Mouse (Mus musculus) lung, embryonic 16.5 days (tissue): ENCODE results near the gene Ybx2. TPM values are rescaled to one million over a fixed set of nuclear protein-coding genes. Genes with fewer than 3 reads are reported as not detected.

Source experiments
- ATAC-seq: fragments of 200-750 bp; cut with Nextera tagmentation; 2 replicates; pipeline ENCODE4 v1.8.0; 2017; ENCODE audit warnings: low read depth, mild to moderate bottlenecking, moderate library complexity
- H3K27ac ChIP-seq: fragments of 300-500 bp; sonication (generic); 2 replicates; pipeline ENCODE4 v1.5.1; 2014; ENCODE audit warnings: mild to moderate bottlenecking, control low read depth, low read length
- H3K27me3 ChIP-seq: fragments of 300-500 bp; sonication (generic); 2 replicates; pipeline ENCODE4 v1.6.1; 2014; ENCODE audit warnings: low read depth, low read length, mixed read lengths; ENCODE audit not compliant: control insufficient read depth, insufficient read depth
- H3K36me3 ChIP-seq: fragments of 300-500 bp; sonication (generic); 2 replicates; pipeline ENCODE4 v1.6.1; 2014; ENCODE audit warnings: low read length; ENCODE audit not compliant: control insufficient read depth, insufficient read depth
- H3K4me1 ChIP-seq: fragments of 300-500 bp; sonication (generic); replicated peaks from 2 replicates; pipeline ENCODE4 v1.6.1; 2014; ENCODE audit warnings: low read length, mixed read lengths; ENCODE audit not compliant: control insufficient read depth, insufficient read depth
- H3K4me2 ChIP-seq: fragments of 300-500 bp; sonication (generic); 2 replicates; pipeline ENCODE4 v1.6.1; 2014; ENCODE audit warnings: low read depth, low read length, control low read depth
- H3K4me3 ChIP-seq: fragments of 300-500 bp; sonication (generic); 2 replicates; pipeline ENCODE4 v1.5.1; 2014; ENCODE audit warnings: mild to moderate bottlenecking, low read length, control low read depth
- H3K9ac ChIP-seq: fragments of 300-500 bp; sonication (generic); 2 replicates; pipeline ENCODE4 v1.6.1; 2014; ENCODE audit warnings: low read length, control low read depth
- H3K9me3 ChIP-seq: fragments of 300-500 bp; sonication (generic); 2 replicates; pipeline ENCODE4 v1.6.1; 2016; ENCODE audit warnings: low read length; ENCODE audit not compliant: control insufficient read depth
- WGBS: fragments of 180-500 bp; shearing (Covaris S2); extraction: QIAGEN DNeasy Blood & Tissue Kit; methylation state at CpG from one replicate; pipeline ENCODE4 v1.1.7; 2014; 5-methylcytosine and 5-hydroxymethylcytosine counted together
- polyA plus RNA-seq: library from polyadenylated mRNA; unstranded; fragments of >200 nt; fragmentation: Nextera tagmentation; extraction: Ambion mirVana; gene quantifications from 2 replicates; pipeline ENCODE4 v1.2.1, GENCODE M21; 2015

The Ybx2 gene
- 2.7 and 4.9 TPM in 2 replicates for polyA plus RNA-seq

- peaks cover 20% of the 10 kb centered on the region for H3K4me1 ChIP-seq
- H3K27ac ChIP-seq: no peak within 1 kb of the TSS
- peak within 1 kb of the TSS; percentile 100 for H3K4me2 ChIP-seq
- H3K27me3 ChIP-seq: peaks cover 19% of the 10 kb centered on the region
- peak; percentile 84 for ATAC-seq
- WGBS: 2% methylated on average over 44 of the region's 62 CpGs
- H3K4me3 ChIP-seq: peak within 1 kb of the TSS; percentile 56
- H3K9ac ChIP-seq: peak within 1 kb of the TSS; percentile 64
- H3K9me3 ChIP-seq: no peaks in the 10 kb centered on the region
- H3K36me3 ChIP-seq: no peaks in the 10 kb centered on the region
Observed at GRCm38 (mm10) chr11:69935137-69935879, at the start of gene Ybx2. Ybx2 (plus strand) TSS chr11:69935796.

GRCm38 (mm10) chr11:69886907-69887635, 48.5 kb upstream of the Ybx2 start:
- peak; percentile 18; the same call in 1 of the 2 replicates for ATAC-seq
- Histone ChIP-seq H3K9ac (no peak overlapping the region), H3K4me1 (peaks cover 11% of the 10 kb centered on the region), H3K4me3 (no peak overlapping the region), H3K27ac (no peak overlapping the region), H3K9me3 (no peaks in the 10 kb centered on the region), H3K36me3 (no peaks in the 10 kb centered on the region), H3K4me2 (no peak overlapping the region), H3K27me3 (no peaks in the 10 kb centered on the region)
- 53% methylated on average over 8 of the region's 8 CpGs for WGBS

GRCm38 (mm10) chr11:69891482-69891881, 44.1 kb upstream of the Ybx2 start:
- H3K27ac ChIP-seq: no peak overlapping the region
- no peak overlapping the region for H3K4me3 ChIP-seq
- ATAC-seq: peak; percentile 53; the same call in 1 of the 2 replicates
- H3K9me3 ChIP-seq: no peaks in the 10 kb centered on the region
- H3K4me2 ChIP-seq: no peak overlapping the region
- no peaks in the 10 kb centered on the region for H3K36me3 ChIP-seq
- no peaks in the 10 kb centered on the region for H3K27me3 ChIP-seq
- H3K4me1 ChIP-seq: peaks cover 8% of the 10 kb centered on the region
- no peak overlapping the region for H3K9ac ChIP-seq
- WGBS: 34% methylated on average over 4 of the region's 4 CpGs

- no peaks in the 10 kb centered on the region for H3K27me3 ChIP-seq
- no peak overlapping the region for H3K9ac ChIP-seq
- no peaks in the 10 kb centered on the region for H3K36me3 ChIP-seq
- 63% methylated on average over 5 of the region's 5 CpGs for WGBS
- no peak overlapping the region for H3K4me2 ChIP-seq
- no peak overlapping the region for H3K4me3 ChIP-seq
- H3K4me1 ChIP-seq: peaks cover 14% of the 10 kb centered on the region
- H3K27ac ChIP-seq: no peak overlapping the region
- ATAC-seq: 0 out of 2 replicates have a peak, but pooled peaks have one; percentile 30
- no peaks in the 10 kb centered on the region for H3K9me3 ChIP-seq
Observed at GRCm38 (mm10) chr11:69894671-69895070, 40.9 kb upstream of the Ybx2 start.

GRCm38 (mm10) chr11:69895291-69895690, 40.3 kb upstream of the Ybx2 start, which contains the start of gene Acap1:
Acap1 (minus strand) TSS chr11:69895539.
- H3K27ac ChIP-seq: no peak within 1 kb of the TSS
- 74% methylated on average over 4 of the region's 4 CpGs for WGBS
- H3K9me3 ChIP-seq: no peaks in the 10 kb centered on the region
- peaks cover 18% of the 10 kb centered on the region for H3K4me1 ChIP-seq
- no peaks in the 10 kb centered on the region for H3K27me3 ChIP-seq
- 0 out of 2 replicates have a peak within 1 kb of the TSS, but pooled peaks have one; percentile 30 for H3K9ac ChIP-seq
- no peak within 1 kb of the TSS for H3K4me3 ChIP-seq
- no peak within 1 kb of the TSS for H3K4me2 ChIP-seq
- no peaks in the 10 kb centered on the region for H3K36me3 ChIP-seq
- ATAC-seq: no peak

GRCm38 (mm10) chr11:69899870-69900269, 35.7 kb upstream of the Ybx2 start:
- peak overlapping the region; percentile 95 for H3K9ac ChIP-seq

GRCm38 (mm10) chr11:69900471-69901405, 34.9 kb upstream of the Ybx2 start, which contains the start of the genes 2810408A11Rik and Neurl4:
2810408A11Rik (minus strand) TSS chr11:69900987.
Neurl4 (plus strand) TSS chr11:69901072.
- 0% methylated on average over 38 of the region's 38 CpGs for WGBS
- Histone ChIP-seq H3K9ac (peak within 1 kb of the TSS; percentile 95), H3K9me3 (no peaks in the 10 kb centered on the region), H3K36me3 (peaks cover 13% of the 10 kb centered on the region), H3K27me3 (no peaks in the 10 kb centered on the region), H3K4me1 (peaks cover 19% of the 10 kb centered on the region), H3K4me2 (peak within 1 kb of the TSS; percentile 99), H3K27ac (peak within 1 kb of the TSS; percentile 99), H3K4me3 (peak within 1 kb of the TSS; percentile 81)
- ATAC-seq: peak; percentile 95

More at GRCm38 (mm10) chr11:69899870-69900269, 35.7 kb upstream of the Ybx2 start:
- no peak for ATAC-seq
- H3K4me1 ChIP-seq: peaks cover 19% of the 10 kb centered on the region
- peaks cover 8% of the 10 kb centered on the region for H3K36me3 ChIP-seq
- H3K4me3 ChIP-seq: peak overlapping the region; percentile 81
- 19% methylated on average over 4 of the region's 4 CpGs for WGBS
- no peaks in the 10 kb centered on the region for H3K9me3 ChIP-seq
- H3K4me2 ChIP-seq: peak overlapping the region; percentile 99
- peak overlapping the region; percentile 99 for H3K27ac ChIP-seq
- H3K27me3 ChIP-seq: no peaks in the 10 kb centered on the region

GRCm38 (mm10) chr11:69901406-69901846, 34.2 kb upstream of the Ybx2 start:
- Histone ChIP-seq H3K27me3 (no peaks in the 10 kb centered on the region), H3K4me1 (peaks cover 19% of the 10 kb centered on the region), H3K27ac (peak overlapping the region; percentile 99), H3K4me2 (peak overlapping the region; percentile 99), H3K36me3 (peaks cover 20% of the 10 kb centered on the region), H3K4me3 (peak overlapping the region; percentile 81), H3K9ac (peak overlapping the region; percentile 90), H3K9me3 (no peaks in the 10 kb centered on the region)
- WGBS: under 1% methylated on average over 42 of the region's 42 CpGs
- peak; percentile 89 for ATAC-seq
